Mouse (Mus musculus): ENCODE data around the gene Mxi1. TPM values are rescaled to one million over a fixed set of nuclear protein-coding genes. Genes with fewer than 3 reads are reported as not detected.

Mxi1 gene
- total and polyA plus RNA-seq, 3 experiments = 29.0 to 60.9 TPM; not detected in 1

DNA sequence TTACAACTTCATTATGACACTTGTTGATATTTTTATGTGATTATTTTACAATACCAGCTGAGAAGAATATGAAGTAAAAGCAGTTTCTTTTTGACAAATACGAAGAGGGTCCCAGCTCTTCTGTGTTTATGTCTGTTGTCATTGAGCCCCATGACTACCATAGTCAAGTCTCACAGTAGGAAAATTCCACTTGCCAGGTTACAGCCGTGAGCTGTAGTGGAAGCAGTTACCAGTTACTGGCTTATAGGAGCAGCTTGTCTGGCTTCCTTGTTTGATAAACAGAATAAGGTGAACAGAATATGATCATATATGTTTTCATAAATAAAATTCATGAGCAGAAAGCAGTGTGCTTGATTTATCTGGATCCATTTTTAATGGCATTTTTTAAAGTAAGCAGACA lies 54.2 kb downstream of the Mxi1 start:
- Histone ChIP-seq H3K4me3 (ENCODE audit: control insufficient read depth in 1 of 2, insufficient read depth in 1 of 2, low read depth in 2 of 2, low read length in 2 of 2) (no peak overlapping the region), H3K27ac (ENCODE audit: control insufficient read depth, low read depth, low read length) (no peak overlapping the region), H3K9me3 (replicated peaks; ENCODE audit: insufficient read depth, low read length) (no peaks in the 10 kb centered on the region), H3K4me1 (ENCODE audit: control insufficient read depth in 1 of 2, insufficient read depth in 2 of 2, low read length in 2 of 2) (peaks cover 8% of the 10 kb centered on the region in 2 experiments; a peak in 3 of 4 replicates), H3K9ac (ENCODE audit: control insufficient read depth, low read depth, low read length, poor library complexity, severe bottlenecking) (no peak overlapping the region), H3K79me2 (ENCODE audit: control insufficient read depth, insufficient read depth, low read length, poor library complexity) (no peaks in the 10 kb centered on the region), H3K27me3 (ENCODE audit: control insufficient read depth in 1 of 2, insufficient read depth in 2 of 2, low read length in 2 of 2) (no peaks in the 10 kb centered on the region), H3K36me3 (ENCODE audit: control insufficient read depth in 1 of 2, insufficient read depth in 2 of 2, low read length in 2 of 2) (peaks cover 0 to 11% of the 10 kb centered on the region in 2 experiments; a peak in 2 of 4 replicates)
- DNase-seq (ENCODE audit: low read depth, low spot score) = no peak
- no peak for TF ChIP-seq MYB (IDR thresholded peaks at IDR 0.05; ENCODE audit: low read depth, low read length)
- no peak for TF ChIP-seq TBP (IDR thresholded peaks at IDR 0.05; ENCODE audit: low read depth, low read length)
- TF ChIP-seq RCOR1 (IDR thresholded peaks at IDR 0.05; ENCODE audit: low read depth, low read length) = no peak
- TF ChIP-seq E2F4 (IDR thresholded peaks at IDR 0.05; ENCODE audit: borderline replicate concordance, low read depth, low read length) = no peak
- no peak for TF ChIP-seq JUND (IDR thresholded peaks at IDR 0.05; ENCODE audit: low read depth, low read length)
- no peak for TF ChIP-seq POLR2AphosphoS2 (IDR thresholded peaks at IDR 0.05; ENCODE audit: low read length)
- no peak for TF ChIP-seq SMC3 (IDR thresholded peaks at IDR 0.05; ENCODE audit: low read depth, low read length)
- TF ChIP-seq ZKSCAN1 (IDR thresholded peaks at IDR 0.05; ENCODE audit: low read depth, low read length) = no peak
- TF ChIP-seq MAFK (IDR thresholded peaks at IDR 0.05; ENCODE audit: borderline replicate concordance, low read depth, low read length) = no peak
- no peak for TF ChIP-seq KAT2A (conservative IDR thresholded peaks at IDR 0.05; ENCODE audit: low read depth, low read length)
- no peak for TF ChIP-seq SIN3A (IDR thresholded peaks at IDR 0.05; ENCODE audit: low read length)
- no peak for TF ChIP-seq ZMIZ1 (IDR thresholded peaks at IDR 0.05; ENCODE audit: low read depth, low read length)

GRCm38 (mm10) chr19:53364963-53365362 lies 54.6 kb downstream of the Mxi1 start:
- H3K36me3 ChIP-seq (ENCODE audit: control insufficient read depth in 1 of 2, insufficient read depth in 2 of 2, low read length in 2 of 2) = peaks cover 0 to 11% of the 10 kb centered on the region in 2 experiments; a peak in 2 of 4 replicates
- H3K27me3 ChIP-seq (ENCODE audit: control insufficient read depth in 1 of 2, insufficient read depth in 2 of 2, low read length in 2 of 2) = no peaks in the 10 kb centered on the region
- TF ChIP-seq GATA1 (IDR thresholded peaks at IDR 0.05; ENCODE audit: low read depth, low read length) (no peak), MEF2A (IDR thresholded peaks at IDR 0.05; ENCODE audit: extremely low read depth, insufficient replicate concordance, low read depth, low read length, poor library complexity, severe bottlenecking) (no peak), USF2 (IDR thresholded peaks at IDR 0.05; ENCODE audit: borderline replicate concordance in 1 of 2, insufficient read depth in 1 of 2, low read depth in 1 of 2, low read length in 2 of 2) (no peak), MXI1 (IDR thresholded peaks at IDR 0.05; ENCODE audit: low read depth, low read length) (no peak), ZKSCAN1 (IDR thresholded peaks at IDR 0.05; ENCODE audit: low read depth, low read length) (no peak), POLR2AphosphoS5 (IDR thresholded peaks at IDR 0.05; ENCODE audit: borderline replicate concordance, low read depth, low read length) (no peak), MAFK (IDR thresholded peaks at IDR 0.05; ENCODE audit: borderline replicate concordance, low read depth, low read length) (no peak), ZNF384 (IDR thresholded peaks at IDR 0.05; ENCODE audit: low read depth, low read length) (no peak), SMC3 (IDR thresholded peaks at IDR 0.05; ENCODE audit: low read depth, low read length) (no peak), BHLHE40 (IDR thresholded peaks at IDR 0.05; ENCODE audit: borderline replicate concordance, low read depth, low read length) (no peak)
- H3K9me3 ChIP-seq (replicated peaks; ENCODE audit: insufficient read depth, low read length) = no peaks in the 10 kb centered on the region
- H3K79me2 ChIP-seq (ENCODE audit: control insufficient read depth, insufficient read depth, low read length, poor library complexity) = no peaks in the 10 kb centered on the region
- H3K4me1 ChIP-seq (ENCODE audit: control insufficient read depth in 1 of 2, insufficient read depth in 2 of 2, low read length in 2 of 2) = peaks cover 8 to 9% of the 10 kb centered on the region in 2 experiments; a peak in 3 of 4 replicates
- H3K27ac ChIP-seq (ENCODE audit: control insufficient read depth, low read depth, low read length) = no peak overlapping the region
- H3K4me3 ChIP-seq (ENCODE audit: control insufficient read depth in 1 of 2, insufficient read depth in 1 of 2, low read depth in 2 of 2, low read length in 2 of 2) = no peak overlapping the region
- DNase-seq (ENCODE audit: low read depth, low spot score) = peak; percentile 74
- H3K9ac ChIP-seq (ENCODE audit: control insufficient read depth, low read depth, low read length, poor library complexity, severe bottlenecking) = no peak overlapping the region
